Mouse (Mus musculus): ENCODE results near the gene Tnfrsf25. TPM values are rescaled to one million over a fixed set of nuclear protein-coding genes. Genes with fewer than 3 reads are reported as not detected.
A peak's percentile ranks its signal among the peaks of the same experiment; 100 is the strongest.

The Tnfrsf25 gene
- polyA plus RNA-seq, 1 experiment: 4.0 TPM

DNA sequence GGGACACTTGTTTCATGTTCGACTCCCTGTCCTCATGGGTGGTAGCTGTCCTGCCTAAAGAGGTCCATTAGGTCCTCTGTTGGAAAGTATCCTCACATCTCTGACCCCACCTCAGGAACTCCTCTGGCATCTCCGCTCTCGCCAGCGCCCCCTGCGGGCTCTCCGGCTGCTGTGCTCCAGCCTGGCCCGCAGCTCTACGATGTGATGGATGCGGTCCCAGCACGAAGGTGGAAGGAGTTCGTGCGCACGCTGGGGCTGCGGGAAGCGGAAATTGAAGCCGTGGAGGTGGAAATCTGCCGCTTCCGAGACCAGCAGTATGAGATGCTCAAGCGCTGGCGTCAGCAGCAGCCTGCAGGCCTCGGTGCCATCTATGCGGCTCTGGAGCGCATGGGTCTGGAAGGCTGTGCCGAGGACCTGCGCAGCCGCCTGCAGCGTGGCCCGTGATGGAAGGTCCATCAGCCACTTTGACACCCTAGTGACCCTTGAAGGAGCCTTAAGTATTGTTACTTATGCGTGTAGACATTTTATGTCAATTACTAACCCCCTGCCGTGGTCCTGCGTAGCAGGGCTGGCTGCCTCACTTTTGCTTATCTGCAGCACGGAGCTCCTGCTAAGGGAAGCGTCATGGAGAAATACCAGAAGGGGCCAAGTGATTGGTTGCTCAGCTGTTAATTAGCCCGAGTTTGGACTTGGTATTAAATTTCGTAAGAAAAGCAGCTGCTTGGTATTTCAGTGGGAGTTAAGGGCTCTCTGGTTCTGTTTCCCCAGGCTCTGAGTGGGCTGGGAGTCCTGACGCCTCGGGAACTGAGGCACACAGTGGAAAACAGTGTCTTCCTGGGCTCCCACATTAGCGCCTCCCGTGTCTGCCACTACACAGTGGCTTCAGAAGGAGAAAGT, 3.9 kb downstream of the Tnfrsf25 start:
- Histone ChIP-seq H3K4me2 (ENCODE audit: low read depth) (no peak overlapping the region), H3K36me3 (ENCODE audit: control insufficient read depth, insufficient read depth) (peaks cover 9% of the 10 kb centered on the region), H3K27me3 (ENCODE audit: control insufficient read depth, insufficient read depth, insufficient read length) (peaks cover 7% of the 10 kb centered on the region), H3K4me3 (no peak overlapping the region), H3K79me2 (ENCODE audit: control insufficient read depth, insufficient read depth) (no peaks in the 10 kb centered on the region), H3ac (ENCODE audit: control insufficient read depth, insufficient read length) (no peak overlapping the region)
- TF ChIP-seq SRF (IDR thresholded peaks at IDR 0.05; ENCODE audit: control insufficient read depth, insufficient read length, low read depth) (no peak), POLR2A (IDR thresholded peaks at IDR 0.05; ENCODE audit: insufficient read length, low read depth) (no peak), POLR2AphosphoS2 (IDR thresholded peaks at IDR 0.05; ENCODE audit: insufficient read length, low read depth) (no peak), TCF12 (IDR thresholded peaks at IDR 0.05; ENCODE audit: insufficient read depth, poor library complexity, severe bottlenecking) (no peak), MYOG (IDR thresholded peaks at IDR 0.05; ENCODE audit: control insufficient read depth in 1 of 3, insufficient read depth in 1 of 3, insufficient read length in 2 of 3, low read depth in 2 of 3) (no peak), TCF3 (IDR thresholded peaks at IDR 0.05; ENCODE audit: insufficient read length, low read depth) (no peak), MYOD1 (IDR thresholded peaks at IDR 0.05; ENCODE audit: control insufficient read depth in 1 of 3, insufficient read length in 2 of 3, low read depth in 2 of 3) (no peak), E2F4 (IDR thresholded peaks at IDR 0.05; ENCODE audit: insufficient read depth) (no peak), CEBPB (IDR thresholded peaks at IDR 0.05; ENCODE audit: insufficient read depth, poor library complexity, severe bottlenecking) (no peak), REST (IDR thresholded peaks at IDR 0.05; ENCODE audit: insufficient read depth, insufficient read length) (no peak), USF1 (IDR thresholded peaks at IDR 0.05; ENCODE audit: low read depth) (no peak), MAX (IDR thresholded peaks at IDR 0.05; ENCODE audit: low read depth) (no peak)

DNA sequence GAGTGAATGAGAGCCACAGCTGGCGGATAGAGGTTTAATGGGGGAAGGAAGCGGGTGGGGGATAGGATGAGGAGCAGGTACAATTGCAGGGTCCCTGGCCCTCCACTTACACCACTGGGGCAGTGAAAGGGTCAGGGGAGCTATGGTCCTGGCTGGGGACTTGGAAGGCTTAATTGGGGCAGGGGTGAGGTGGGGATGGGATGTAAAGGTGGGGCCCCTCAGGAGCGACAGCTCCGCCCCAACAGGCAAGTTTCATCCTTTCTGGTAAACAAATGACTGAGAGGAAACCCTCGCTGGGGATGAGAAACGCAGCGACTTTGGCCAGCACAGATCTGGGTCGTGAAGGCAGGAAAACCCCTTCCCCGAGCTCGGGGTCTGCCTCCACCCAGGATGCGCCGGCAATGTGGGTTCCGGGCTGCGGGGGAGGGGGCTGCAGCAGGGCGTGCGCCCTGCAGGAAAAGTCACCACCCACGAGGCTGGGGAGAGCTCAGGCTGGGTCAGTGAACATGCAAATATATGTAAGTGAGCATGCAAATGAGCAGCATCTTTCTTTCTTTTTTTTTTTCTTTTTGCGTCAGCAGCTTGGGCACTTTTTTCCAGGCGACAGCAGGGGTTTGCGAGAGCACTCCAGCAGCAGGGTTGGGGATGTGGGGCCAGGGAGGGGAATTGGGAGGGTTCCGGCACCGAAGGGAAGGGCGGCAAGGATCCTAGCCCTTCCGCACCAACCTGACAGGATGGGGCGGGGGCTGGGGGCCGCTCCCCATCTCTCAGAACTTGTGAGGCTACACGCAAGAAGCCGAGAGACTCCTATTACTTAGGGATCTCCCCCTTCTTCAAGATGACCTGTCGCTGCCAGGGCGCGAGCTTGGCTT, 4.8 kb downstream of the Tnfrsf25 start:
- Histone ChIP-seq H3ac (ENCODE audit: control insufficient read depth, insufficient read length) (no peak overlapping the region), H3K4me3 (no peak overlapping the region), H3K36me3 (ENCODE audit: control insufficient read depth, insufficient read depth) (peaks cover 4% of the 10 kb centered on the region), H3K27me3 (ENCODE audit: control insufficient read depth, insufficient read depth, insufficient read length) (peaks cover 16% of the 10 kb centered on the region), H3K79me2 (ENCODE audit: control insufficient read depth, insufficient read depth) (no peaks in the 10 kb centered on the region), H3K4me2 (ENCODE audit: low read depth) (no peak overlapping the region)
- peak; percentile 35 for TF ChIP-seq POLR2AphosphoS2 (IDR thresholded peaks at IDR 0.05; ENCODE audit: insufficient read length, low read depth)
- no peak for TF ChIP-seq USF1 (IDR thresholded peaks at IDR 0.05; ENCODE audit: low read depth)

DNA sequence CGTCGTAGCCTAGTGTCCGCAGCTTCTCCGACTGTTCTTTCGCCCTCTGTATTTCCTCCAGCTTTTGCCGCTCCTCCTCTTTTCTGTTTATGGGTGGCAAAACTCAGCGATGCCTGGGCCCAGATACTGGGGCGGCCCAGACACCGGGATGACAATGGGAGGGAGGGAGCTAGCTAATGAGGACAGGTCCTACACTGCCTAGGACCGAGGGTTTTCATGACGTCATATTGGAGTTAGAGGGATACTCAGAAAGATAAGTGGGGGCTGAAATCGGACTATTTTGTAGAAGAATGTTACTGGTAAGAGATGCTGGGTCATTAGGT, 5.4 kb downstream of the Tnfrsf25 start:
- no peak for TF ChIP-seq E2F4 (IDR thresholded peaks at IDR 0.05; ENCODE audit: insufficient read depth)
- TF ChIP-seq SRF (IDR thresholded peaks at IDR 0.05; ENCODE audit: control insufficient read depth, insufficient read length, low read depth): no peak
- TF ChIP-seq MAX (IDR thresholded peaks at IDR 0.05; ENCODE audit: low read depth): no peak
- no peak for TF ChIP-seq CEBPB (IDR thresholded peaks at IDR 0.05; ENCODE audit: insufficient read depth, poor library complexity, severe bottlenecking)
- no peak for TF ChIP-seq USF1 (IDR thresholded peaks at IDR 0.05; ENCODE audit: low read depth)
- TF ChIP-seq MYOD1 (IDR thresholded peaks at IDR 0.05; ENCODE audit: control insufficient read depth in 1 of 3, insufficient read length in 2 of 3, low read depth in 2 of 3): no peak
- TF ChIP-seq POLR2AphosphoS2 (IDR thresholded peaks at IDR 0.05; ENCODE audit: insufficient read length, low read depth): no peak
- no peak for TF ChIP-seq REST (IDR thresholded peaks at IDR 0.05; ENCODE audit: insufficient read depth, insufficient read length)
- no peak for TF ChIP-seq TCF3 (IDR thresholded peaks at IDR 0.05; ENCODE audit: insufficient read length, low read depth)
- TF ChIP-seq POLR2A (IDR thresholded peaks at IDR 0.05; ENCODE audit: insufficient read length, low read depth): no peak
- no peak for TF ChIP-seq MYOG (IDR thresholded peaks at IDR 0.05; ENCODE audit: control insufficient read depth in 1 of 3, insufficient read depth in 1 of 3, insufficient read length in 2 of 3, low read depth in 2 of 3)
- no peak for TF ChIP-seq TCF12 (IDR thresholded peaks at IDR 0.05; ENCODE audit: insufficient read depth, poor library complexity, severe bottlenecking)
- no peaks in the 10 kb centered on the region for H3K79me2 ChIP-seq (ENCODE audit: control insufficient read depth, insufficient read depth)
- no peak overlapping the region for H3K4me2 ChIP-seq (ENCODE audit: low read depth)
- H3K27me3 ChIP-seq (ENCODE audit: control insufficient read depth, insufficient read depth, insufficient read length): peaks cover 22% of the 10 kb centered on the region
- H3ac ChIP-seq (ENCODE audit: control insufficient read depth, insufficient read length): no peak overlapping the region
- peaks cover 4% of the 10 kb centered on the region for H3K36me3 ChIP-seq (ENCODE audit: control insufficient read depth, insufficient read depth)
- H3K4me3 ChIP-seq: no peak overlapping the region

- Histone ChIP-seq H3K36me3 (ENCODE audit: control insufficient read depth, insufficient read depth) (no peaks in the 10 kb centered on the region), H3K79me2 (ENCODE audit: control insufficient read depth, insufficient read depth) (no peaks in the 10 kb centered on the region), H3K27me3 (ENCODE audit: control insufficient read depth, insufficient read depth, insufficient read length) (peaks cover 47% of the 10 kb centered on the region), H3K4me3 (no peak overlapping the region), H3ac (ENCODE audit: control insufficient read depth, insufficient read length) (no peak overlapping the region), H3K4me2 (ENCODE audit: low read depth) (no peak overlapping the region)
- TF ChIP-seq POLR2AphosphoS2 (IDR thresholded peaks at IDR 0.05; ENCODE audit: insufficient read length, low read depth): peak; percentile 45
- no peak for TF ChIP-seq MYOD1 (IDR thresholded peaks at IDR 0.05; ENCODE audit: control insufficient read depth in 1 of 3, insufficient read length in 2 of 3, low read depth in 2 of 3)
Observed at GRCm38 (mm10) chr4:152124361-152124961, 8.7 kb downstream of the Tnfrsf25 start.

Measured in myocyte (in vitro differentiated cells).